Mouse (Mus musculus): Measurements from ENCODE around the gene Pskh1. TPM values are rescaled to one million over a fixed set of nuclear protein-coding genes. Genes with fewer than 3 reads are reported as not detected.

Pskh1 gene
- total RNA-seq, 2 experiments from 2014 or later: 17.3 to 17.5 TPM

DNA sequence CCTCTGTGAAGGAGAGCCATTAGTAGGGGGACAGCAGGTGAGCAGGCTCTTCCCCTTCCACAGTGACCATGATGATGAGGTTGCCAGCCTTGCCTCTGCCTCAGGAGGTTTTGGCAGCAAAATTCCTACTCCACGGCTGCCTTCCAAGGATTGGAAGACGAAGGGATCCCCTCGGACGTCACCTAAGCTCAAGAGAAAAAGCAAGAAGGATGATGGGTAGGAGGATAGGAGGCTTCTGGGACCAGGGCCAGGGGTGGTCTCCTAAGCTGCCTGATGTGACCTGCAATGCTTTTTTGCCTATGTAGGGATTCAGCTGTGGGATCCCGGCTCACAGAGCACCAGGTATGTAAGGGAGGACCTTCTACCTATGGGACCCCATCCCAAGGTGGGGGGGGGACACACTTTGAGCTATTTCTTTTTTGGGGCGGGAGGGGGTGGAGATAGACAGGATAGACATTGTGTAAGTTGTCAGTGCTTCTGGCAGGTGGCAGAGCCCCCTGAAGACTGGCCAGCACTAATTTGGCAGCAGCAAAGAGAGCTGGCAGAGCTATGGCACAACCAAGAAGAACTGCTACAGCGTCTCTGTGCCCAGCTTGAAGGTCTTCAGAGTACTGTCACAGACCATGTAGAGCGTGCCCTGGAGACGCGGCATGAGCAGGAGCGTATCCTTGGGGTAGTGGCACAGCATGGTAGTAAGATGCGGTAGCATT lies 10.3 kb upstream of the Pskh1 start:
- ATAC-seq (replicated peaks; ENCODE audit: low FRiP score, low TSS enrichment, poor library complexity, severe bottlenecking): no peak

- ATAC-seq (replicated peaks; ENCODE audit: low FRiP score, low TSS enrichment, poor library complexity, severe bottlenecking): no peak
Observed at GRCm38 (mm10) chr8:105890870-105891269, 9.4 kb upstream of the Pskh1 start.

GRCm38 (mm10) chr8:105892432-105892831 lies 7.8 kb upstream of the Pskh1 start:
- 0 out of 2 replicates have a peak, but pooled peaks have one; percentile 21 for ATAC-seq (replicated peaks; ENCODE audit: low FRiP score, low TSS enrichment, poor library complexity, severe bottlenecking)

DNA sequence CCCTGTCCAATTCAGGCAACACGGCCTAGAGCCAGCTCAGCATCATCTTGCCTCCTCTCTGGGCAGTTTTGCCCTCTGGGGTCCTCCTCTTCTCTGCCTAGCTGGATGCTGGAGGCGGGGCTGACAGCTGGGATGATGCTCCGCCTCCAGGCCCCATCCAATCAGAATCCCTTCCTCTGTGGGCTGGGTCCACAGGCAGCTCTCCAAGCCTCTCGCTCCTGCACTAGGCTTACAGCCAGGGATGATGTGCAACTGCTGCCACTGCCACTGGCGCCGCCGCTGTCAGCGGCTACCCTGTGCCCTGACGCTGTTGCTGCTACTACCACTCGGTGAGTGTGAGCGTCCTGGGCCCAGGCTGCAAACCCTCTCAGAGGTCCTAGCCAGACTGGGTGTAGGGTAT lies 6.9 kb upstream of the Pskh1 start, which contains the start of gene Nrn1l:
Gene Nrn1l, plus strand, starts transcription at position 229 of the 400 bp plus-strand sequence.
- peak; percentile 66 for ATAC-seq (replicated peaks; ENCODE audit: low FRiP score, low TSS enrichment, poor library complexity, severe bottlenecking)

- no peak for ATAC-seq (replicated peaks; ENCODE audit: low FRiP score, low TSS enrichment, poor library complexity, severe bottlenecking)
Observed at GRCm38 (mm10) chr8:105897801-105898480, 2.3 kb upstream of the Pskh1 start.

- peak; percentile 86 for ATAC-seq (replicated peaks; ENCODE audit: low FRiP score, low TSS enrichment, poor library complexity, severe bottlenecking)
Observed at GRCm38 (mm10) chr8:105900941-105901616, 838 bp downstream of the Pskh1 start.

DNA sequence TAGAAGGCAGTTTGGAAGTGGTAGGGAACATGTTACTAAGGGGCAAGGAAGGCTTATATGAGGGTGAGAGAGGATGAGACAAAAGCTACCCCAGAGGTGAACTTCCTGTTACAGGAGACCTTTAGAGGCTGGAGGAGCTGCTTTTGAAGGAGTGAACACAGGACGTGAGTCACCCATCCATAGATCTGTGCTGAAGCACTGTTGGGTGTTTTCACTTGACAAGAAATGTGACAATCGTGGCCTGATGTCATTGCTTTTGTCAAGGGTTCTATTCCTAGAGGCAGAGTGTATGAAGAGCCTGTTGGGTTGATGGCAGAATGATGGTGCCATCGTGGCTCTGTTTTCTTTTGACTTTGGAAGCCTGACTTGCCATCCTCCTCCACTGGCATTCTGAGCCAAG lies 19.1 kb downstream of the Pskh1 start:
- ATAC-seq (replicated peaks; ENCODE audit: low FRiP score, low TSS enrichment, poor library complexity, severe bottlenecking): no peak

DNA sequence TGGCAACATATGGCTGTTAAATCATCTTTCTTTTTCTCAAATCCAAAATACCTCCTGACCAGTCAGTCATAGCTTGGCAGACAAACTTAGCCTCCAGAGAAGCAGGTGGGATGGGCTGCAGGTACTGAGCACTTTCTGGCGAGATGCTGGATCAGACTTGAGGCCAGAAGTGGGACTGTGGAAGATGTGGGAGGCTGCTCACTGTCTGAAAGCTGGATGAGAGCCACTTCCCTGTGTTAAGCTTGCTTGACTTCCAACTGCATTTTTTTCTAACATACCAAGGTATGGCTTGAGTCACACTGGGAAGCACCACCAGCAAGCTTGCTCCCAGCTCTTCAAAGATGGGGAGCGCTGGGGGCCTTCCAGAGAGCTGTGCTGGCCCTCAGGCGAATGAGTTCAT lies 24.9 kb downstream of the Pskh1 start:
- no peak for ATAC-seq (replicated peaks; ENCODE audit: low FRiP score, low TSS enrichment, poor library complexity, severe bottlenecking)

- peak; percentile 70 for ATAC-seq (replicated peaks; ENCODE audit: low FRiP score, low TSS enrichment, poor library complexity, severe bottlenecking)
Observed at GRCm38 (mm10) chr8:105930602-105931001, 30.4 kb downstream of the Pskh1 start.

DNA sequence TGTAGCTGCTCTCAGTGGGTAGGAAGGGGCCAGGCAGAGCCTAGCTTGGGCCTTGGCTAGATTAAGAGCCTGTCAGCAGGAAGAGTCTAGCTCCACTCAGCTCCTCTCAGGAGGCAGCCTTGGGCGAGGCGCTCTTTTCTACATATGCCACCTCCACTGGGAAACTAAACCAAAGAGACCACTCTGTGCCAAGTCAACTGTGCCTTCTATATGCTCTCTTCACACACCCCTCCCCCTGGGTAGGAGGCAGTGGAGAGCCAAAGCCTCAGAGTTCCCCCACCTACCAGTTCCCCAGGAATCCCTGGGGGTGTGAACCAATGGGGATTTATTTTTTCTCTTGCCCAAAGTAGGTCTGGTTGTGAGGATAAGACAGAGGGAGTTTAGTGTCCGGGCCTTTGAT lies 31.0 kb downstream of the Pskh1 start:
- ATAC-seq (replicated peaks; ENCODE audit: low FRiP score, low TSS enrichment, poor library complexity, severe bottlenecking): no peak

DNA sequence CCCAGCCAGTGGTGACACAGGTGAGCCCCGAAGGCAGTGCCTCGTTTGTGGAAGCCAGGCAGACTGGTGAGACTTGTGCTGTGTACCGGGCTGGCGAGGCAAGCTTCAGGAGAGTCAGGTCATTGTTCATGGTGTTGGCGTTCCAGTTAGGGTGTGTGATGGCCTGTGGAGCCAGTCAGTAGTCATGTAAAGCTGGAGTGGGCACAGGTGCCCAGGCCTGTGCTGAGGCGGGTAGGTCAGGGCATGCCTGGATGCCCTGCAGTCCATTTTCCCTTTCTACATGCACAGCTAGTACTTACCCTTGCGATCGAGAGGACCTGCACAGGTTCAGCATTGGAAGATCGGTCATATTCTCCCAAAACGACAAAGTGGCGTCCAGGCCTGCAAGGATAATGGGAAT lies 32.3 kb downstream of the Pskh1 start:
- ATAC-seq (replicated peaks; ENCODE audit: low FRiP score, low TSS enrichment, poor library complexity, severe bottlenecking): no peak

DNA sequence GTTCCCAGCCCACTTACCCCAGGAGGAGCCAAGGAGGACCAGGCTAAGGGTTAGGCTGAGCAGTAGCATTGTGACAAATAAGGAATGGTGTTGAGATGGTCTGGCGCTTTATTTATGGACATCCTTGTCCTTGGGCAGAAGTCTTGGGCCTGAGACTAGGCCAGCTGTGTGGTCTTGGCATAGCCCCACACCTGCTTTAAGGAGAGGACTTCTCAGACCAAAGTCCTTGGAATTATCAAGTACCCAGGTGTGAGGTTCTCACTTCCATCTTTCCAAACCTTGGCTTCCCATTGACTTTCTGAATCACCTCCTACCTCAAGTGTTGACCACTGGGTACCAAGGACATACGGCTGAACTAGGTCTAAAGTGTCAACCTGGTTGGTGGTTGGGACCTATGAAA lies 33.5 kb downstream of the Pskh1 start, which contains the start of gene Ctrl:
Gene Ctrl, minus strand, starts transcription at position 101 of the 400 bp plus-strand sequence.
- ATAC-seq (replicated peaks; ENCODE audit: low FRiP score, low TSS enrichment, poor library complexity, severe bottlenecking): no peak

DNA sequence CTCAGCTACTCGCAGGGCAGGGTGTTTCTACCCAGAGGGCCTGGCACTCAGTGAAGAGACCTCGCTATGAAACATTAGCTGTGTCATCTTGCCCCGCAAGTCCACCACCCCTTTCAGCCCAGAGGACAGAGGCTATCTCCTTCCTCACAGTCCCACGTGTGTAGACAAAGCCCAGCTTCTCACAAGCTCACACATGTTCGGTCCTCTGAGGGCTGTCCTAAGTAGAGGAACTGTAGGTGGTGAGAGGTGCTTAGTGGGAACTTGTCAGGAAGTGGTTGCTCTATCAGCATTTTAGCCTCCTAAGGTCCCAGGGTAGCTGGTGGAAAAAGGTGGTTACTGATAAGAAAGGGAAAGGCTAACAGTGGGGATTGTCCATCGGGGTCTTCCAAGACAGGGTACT lies 34.9 kb downstream of the Pskh1 start:
- no peak for ATAC-seq (replicated peaks; ENCODE audit: low FRiP score, low TSS enrichment, poor library complexity, severe bottlenecking)

GRCm38 (mm10) chr8:105935863-105936603 lies 35.8 kb downstream of the Pskh1 start:
- ATAC-seq (replicated peaks; ENCODE audit: low FRiP score, low TSS enrichment, poor library complexity, severe bottlenecking): no peak

DNA sequence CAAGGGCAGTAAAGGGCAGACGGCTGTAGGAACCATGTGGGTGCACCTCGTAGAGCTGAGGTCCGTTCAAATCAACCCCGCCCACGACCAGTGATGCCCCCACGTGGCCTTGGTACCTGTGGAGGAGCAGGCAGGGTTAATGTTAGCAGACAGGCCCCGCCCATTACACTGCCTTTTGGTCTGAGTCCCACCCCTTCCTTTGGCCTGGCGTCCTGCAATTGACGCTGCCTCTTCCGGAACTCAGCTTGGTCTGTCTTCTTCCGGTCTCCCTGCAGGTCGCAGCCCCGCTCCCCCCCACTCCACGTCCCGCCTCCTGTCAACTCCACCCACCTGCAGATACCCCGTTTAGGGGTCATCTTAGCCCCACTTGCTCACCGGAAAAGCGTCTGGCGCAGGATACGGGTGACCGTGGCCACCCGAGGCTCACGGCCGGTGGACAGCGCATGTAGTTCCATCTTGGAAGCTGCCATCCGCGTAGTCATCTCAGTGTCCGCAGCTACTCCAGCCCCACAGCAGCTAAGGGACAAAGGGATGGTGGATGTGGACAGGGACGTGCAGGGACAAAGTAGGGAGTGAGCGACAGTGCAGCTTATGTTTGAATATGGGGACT lies 36.7 kb downstream of the Pskh1 start:
- ATAC-seq (replicated peaks; ENCODE audit: low FRiP score, low TSS enrichment, poor library complexity, severe bottlenecking): peak; percentile 78

DNA sequence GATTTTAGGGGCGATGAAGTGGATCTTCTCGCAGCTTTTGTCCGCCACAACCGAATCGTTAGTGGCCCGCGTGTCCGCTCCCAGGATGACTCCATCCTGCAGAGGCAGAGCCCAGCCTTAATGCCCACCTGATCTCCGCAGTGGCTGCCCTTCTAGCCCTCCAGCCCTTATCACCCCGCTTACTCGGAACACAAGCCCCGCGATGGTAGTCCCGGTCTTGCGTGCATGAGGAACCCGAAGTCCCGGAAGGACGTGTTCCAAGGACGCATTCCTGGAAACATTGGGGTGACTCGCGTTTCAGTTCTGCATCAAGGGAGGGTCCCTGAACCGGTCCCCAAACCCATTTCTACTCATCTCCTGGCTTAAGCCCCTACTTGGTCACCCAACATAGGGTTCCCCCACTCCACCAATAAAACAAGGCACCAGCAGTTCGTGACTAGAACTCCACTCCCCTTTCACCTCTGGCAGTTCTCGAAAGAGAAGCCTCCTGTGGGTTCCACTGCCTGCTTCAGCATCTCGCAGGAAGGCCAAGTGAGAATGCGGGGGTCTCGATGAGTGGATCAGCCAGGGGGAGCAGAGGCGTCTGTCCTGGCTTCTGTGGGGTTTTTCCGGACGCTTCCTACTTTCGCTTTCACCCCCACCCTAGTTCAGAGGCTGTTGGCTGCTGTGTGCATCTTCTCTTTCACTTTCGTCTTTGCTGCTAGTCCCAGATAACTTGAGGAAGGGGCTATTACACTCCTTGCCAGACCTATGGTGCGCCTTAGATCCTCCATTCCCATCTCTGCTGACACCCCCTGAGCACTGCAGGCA lies 37.5 kb downstream of the Pskh1 start:
- peak; percentile 27 for ATAC-seq (replicated peaks; ENCODE audit: low FRiP score, low TSS enrichment, poor library complexity, severe bottlenecking)

GRCm38 (mm10) chr8:105938306-105938669 lies 38.0 kb downstream of the Pskh1 start, which contains the start of gene Psmb10:
Gene Psmb10 (minus strand): TSS chr8:105938444.
- ATAC-seq (replicated peaks; ENCODE audit: low FRiP score, low TSS enrichment, poor library complexity, severe bottlenecking): peak; percentile 27; the same call in 1 of the 2 replicates

DNA sequence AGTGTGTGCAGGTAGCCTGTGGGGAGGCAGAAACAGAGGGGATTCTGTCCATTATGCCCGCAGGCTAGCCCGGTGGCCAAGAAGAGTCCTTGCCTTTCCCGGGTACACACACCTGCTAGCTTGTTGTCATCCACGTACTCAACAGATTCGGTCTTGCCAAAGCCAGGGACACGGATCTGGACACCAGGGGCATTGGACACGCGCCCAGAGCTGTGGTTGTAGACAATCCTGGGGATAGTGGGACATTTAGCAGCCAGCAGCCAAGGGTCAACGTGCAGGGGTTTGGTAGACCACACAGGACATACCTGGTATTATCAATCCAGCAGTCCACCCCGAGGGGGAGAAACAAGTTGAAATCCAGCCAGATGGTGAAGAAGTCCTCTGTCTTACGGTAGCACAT lies 41.8 kb downstream of the Pskh1 start:
- no peak for ATAC-seq (replicated peaks; ENCODE audit: low FRiP score, low TSS enrichment, poor library complexity, severe bottlenecking)
